Mouse (Mus musculus) kidney, postnatal 25 days (tissue): ENCODE results near the gene Dennd2a.

Experiments used
- DNase-seq, 2 experiments: peaks; one replicate each; pipeline ENCODE4 v3.0.0; 2021; ENCODE audit warnings: mixed read lengths in 2 of 2

The Dennd2a gene

DNA sequence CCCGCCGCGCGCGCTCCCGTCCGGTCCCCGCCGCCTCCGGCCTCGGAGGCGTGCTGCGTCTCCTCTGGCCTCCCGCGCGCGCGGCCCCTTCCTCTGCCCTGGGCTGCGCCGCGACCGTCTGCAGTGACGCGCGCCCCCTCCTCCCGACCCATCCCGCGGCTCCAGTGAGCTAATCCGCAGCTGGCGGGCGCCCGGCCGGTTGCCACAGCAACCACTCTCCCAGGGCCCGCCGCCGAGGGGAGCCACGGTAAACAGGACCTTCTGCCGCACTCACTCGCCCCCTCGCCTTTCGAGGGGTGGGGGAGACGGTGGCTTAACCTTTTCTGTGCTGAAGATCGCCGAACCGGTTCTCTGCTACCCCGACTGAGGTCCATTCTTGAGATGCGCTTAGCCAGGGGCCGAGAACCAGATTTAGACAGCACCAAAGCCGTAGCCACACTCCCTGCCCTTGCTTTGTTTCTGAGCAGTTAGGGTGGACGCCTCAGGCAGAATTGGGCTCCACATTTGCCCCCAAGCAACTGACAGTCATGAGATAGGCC lies at the start of gene Dennd2a:
Gene Dennd2a, minus strand, starts transcription at position 145 of the 539 bp plus-strand sequence.
- peak; percentile 68 to 84 for DNase-seq

- no peak for DNase-seq
Observed at GRCm38 (mm10) chr6:39607365-39607764, 49.7 kb upstream of the Dennd2a start.

DNA sequence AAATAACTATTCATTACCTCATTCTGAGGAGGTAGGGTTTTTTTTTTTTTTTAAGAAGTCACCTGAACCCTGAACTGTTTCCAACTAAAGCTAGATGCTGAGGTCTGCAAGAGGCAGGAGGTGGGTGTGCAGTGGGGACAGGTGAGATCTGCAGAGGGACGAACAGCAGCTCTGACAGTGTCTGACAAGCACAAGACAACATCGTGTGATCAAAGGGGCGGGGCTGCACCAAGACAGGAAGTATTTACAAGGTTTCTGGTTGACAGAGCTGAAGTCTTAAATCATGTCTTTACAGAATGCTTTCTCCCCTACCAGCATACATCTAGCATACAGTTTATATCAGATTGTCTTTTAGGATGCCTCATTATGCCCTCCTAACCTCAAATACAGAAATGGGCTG lies 49.2 kb upstream of the Dennd2a start:
- peak; percentile 14 to 49 for DNase-seq

GRCm38 (mm10) chr6:39606056-39606455 lies 48.4 kb upstream of the Dennd2a start:
- no peak for DNase-seq

GRCm38 (mm10) chr6:39604565-39604964 lies 46.9 kb upstream of the Dennd2a start:
- DNase-seq = no peak

GRCm38 (mm10) chr6:39601828-39602227 lies 44.2 kb upstream of the Dennd2a start:
- DNase-seq = no peak

DNA sequence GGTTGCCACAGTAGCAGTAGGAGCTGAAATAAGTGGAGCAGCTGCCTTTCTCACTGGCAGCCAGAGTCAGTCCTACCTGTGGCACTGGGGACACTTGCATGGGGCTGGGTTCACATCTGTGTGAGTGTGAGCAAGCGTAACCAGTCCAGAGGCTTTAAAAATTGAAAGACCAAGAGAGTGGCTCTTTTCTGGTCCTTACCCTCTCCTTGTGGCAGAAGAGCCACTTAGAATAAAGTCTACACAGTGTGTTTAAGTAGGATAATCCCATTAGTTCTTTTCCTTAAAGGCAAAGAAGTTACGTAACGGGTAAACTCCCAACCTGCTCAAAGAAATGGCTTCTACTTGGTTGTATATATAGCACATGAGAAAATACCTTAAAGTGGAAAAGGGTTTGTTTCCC lies 43.2 kb upstream of the Dennd2a start:
- no peak for DNase-seq

DNA sequence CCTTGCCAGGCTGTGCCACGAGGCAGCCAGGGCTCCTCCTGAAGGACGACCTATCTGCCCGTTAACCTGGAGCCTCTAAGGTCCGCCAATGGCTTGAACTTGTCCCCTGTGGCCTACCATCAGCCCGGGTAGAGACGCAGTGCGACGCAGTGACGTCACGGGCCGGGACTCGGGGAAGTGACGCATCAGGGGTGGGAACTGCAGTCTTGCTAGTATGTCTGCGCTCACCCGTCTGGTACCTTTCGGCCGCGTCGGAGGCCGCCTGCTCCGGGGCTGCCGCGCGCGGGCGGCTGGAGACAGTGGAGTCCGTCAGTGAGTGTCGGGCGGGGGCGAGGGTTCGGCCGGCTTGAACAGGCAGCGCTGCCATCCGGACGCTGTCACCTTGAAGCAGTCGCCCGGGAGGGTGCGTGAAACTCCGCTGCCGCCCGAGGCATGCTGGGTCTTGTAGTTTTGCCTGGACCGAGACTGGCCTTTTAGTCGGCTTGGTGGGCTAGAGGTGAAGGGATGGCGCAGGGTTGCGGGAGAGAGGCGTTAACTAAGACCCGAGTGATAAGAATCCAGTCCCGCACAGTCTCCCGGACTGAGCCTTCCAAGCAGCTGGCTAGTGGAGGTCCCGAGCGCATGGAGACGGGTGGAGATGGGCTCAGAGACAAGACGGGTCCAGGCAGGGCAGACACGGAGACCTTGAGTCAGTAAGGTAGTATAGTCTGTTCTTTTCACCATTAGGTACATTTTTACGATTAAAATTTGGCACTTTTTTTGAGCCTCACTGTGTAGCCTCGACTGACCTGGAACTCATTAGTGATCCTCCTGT lies 34.9 kb upstream of the Dennd2a start, which contains the start of gene Ndufb2:
Gene Ndufb2, plus strand, starts transcription at position 174 of the 814 bp plus-strand sequence.
- DNase-seq = peak; percentile 95 to 98

GRCm38 (mm10) chr6:39591481-39591880 lies 33.8 kb upstream of the Dennd2a start:
- DNase-seq = no peak

GRCm38 (mm10) chr6:39585517-39585916 lies 27.9 kb upstream of the Dennd2a start, which contains the start of gene Gm42420:
Gm42420 (plus strand) TSS chr6:39585753.
- DNase-seq = no peak

DNA sequence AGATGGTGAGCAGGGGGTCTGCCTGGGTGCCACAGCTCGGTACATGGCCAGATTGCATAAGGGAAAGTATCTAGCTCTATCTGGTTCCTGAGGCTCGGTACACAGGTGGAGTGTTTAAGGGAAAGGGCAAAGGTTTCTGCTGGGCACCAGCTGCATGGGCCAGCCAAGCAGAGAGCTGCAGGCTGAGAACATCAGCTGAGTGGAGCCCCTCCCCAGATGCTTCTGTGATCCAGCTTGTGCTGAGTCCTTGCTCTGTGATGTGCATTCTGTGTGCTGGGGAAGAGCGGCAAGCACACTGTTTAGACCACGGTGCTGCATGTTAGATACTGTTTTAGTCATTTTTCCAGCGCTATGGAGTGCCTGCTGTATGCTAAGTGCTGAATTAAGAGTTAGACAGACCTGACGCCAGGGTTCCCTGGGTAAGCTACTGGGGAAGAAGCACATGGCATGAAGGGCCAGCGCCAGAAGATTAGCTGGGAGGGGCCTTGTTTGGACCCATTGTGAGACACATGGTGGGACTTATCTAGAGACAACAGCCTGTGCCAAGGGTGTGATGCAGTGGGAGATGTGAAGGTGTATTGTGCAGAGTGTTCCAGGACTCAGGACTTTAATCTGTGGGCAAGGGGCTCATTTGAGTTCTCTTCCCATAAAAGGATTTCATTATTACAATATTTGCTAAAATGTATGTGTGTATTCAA lies 23.6 kb upstream of the Dennd2a start:
- DNase-seq = no peak

- DNase-seq = no peak
Observed at GRCm38 (mm10) chr6:39580558-39580957, 22.9 kb upstream of the Dennd2a start.

- DNase-seq = no peak
Observed at GRCm38 (mm10) chr6:39579552-39579951, 21.9 kb upstream of the Dennd2a start.

DNA sequence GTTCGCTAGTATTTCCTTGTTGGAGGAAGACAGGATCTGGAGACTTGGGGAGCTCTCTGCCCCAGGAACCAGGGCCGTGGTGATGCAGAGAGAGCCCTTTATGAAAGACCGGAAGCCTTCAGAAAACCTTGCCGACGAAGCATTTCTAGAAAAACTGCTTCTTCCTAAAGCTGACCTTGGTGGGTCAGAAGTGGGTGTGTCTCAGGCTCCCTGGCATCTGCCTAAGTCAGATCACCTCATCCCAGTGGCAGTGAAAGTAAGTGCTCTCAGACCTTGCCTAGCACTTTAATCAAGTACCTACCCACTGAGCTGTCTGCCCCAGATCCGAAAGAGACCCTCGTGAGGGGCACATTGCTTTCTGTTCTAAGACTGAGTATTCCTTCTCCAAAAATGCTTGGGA lies 17.3 kb upstream of the Dennd2a start:
- no peak for DNase-seq

- DNase-seq = peak; percentile 29 to 69
Observed at GRCm38 (mm10) chr6:39574555-39574869, 16.8 kb upstream of the Dennd2a start.

GRCm38 (mm10) chr6:39573791-39574554 lies 16.3 kb upstream of the Dennd2a start, which contains the start of gene Adck2:
Adck2 (plus strand) TSS chr6:39573873.
- DNase-seq = peak; percentile 85 to 92

GRCm38 (mm10) chr6:39570426-39570825 lies 12.8 kb upstream of the Dennd2a start:
- no peak for DNase-seq

DNA sequence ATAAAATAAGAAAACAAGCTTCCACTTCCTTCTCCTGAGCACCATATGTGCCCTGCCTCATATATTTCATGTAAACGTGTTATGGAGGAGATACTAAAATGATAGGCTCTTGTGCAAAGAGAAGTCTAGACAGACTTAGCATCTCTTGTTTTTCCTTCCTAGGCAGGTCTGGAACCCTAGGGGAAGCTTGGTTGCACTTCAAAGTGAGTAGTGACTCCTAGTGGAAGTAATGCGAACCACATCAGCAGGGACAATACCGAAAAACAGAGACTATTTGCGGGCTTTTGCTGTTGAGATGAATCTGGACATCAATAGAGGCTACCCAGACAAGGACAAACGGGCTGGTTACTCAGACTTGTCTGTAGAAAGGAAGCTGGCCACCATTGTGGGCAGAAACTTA lies 9.9 kb upstream of the Dennd2a start:
- peak in 1 of 2 experiments; percentile 55 for DNase-seq

DNA sequence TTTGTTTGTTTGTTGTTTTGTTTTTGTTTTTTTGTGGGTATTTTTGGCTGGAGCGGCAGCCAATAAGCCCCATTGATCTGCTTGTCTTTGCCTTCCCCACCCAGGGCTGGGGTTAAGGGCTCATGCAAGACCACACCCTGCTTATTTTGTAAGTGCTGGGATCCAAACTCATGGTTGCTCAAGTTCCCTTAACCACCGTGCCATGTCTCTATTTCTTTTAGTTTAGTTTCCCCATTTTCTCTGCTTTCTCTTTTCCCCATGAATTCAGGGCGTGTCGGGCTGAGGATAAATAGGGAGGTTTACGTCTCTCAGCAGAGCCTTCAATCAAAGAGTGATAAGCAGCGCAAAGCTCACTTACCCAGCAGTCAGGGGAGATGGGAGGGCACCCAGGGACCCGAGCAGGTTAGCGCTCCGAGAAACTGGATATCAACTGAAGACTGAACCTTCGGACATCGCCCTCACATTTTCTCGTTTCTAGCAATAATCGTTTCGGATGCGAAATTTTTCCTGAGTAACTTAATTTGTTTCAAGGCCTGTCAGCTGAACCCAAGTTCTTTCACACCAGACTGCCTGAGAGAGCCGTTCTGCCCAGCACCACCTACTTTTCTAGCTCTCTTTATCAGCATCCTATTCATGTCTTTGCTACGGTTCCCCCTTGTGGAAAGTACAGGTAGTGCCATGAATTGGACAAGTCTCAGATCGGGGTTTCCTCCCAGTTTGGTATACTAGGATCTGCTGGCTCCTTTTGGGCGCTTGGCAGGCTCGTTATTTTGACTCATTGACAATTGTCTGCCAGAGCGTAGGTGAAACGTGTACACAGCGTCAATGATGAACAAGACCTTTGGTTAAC lies 4.7 kb upstream of the Dennd2a start:
- peak; percentile 70 to 91 for DNase-seq

GRCm38 (mm10) chr6:39559276-39559939 lies 1.7 kb upstream of the Dennd2a start:
- DNase-seq = no peak

DNA sequence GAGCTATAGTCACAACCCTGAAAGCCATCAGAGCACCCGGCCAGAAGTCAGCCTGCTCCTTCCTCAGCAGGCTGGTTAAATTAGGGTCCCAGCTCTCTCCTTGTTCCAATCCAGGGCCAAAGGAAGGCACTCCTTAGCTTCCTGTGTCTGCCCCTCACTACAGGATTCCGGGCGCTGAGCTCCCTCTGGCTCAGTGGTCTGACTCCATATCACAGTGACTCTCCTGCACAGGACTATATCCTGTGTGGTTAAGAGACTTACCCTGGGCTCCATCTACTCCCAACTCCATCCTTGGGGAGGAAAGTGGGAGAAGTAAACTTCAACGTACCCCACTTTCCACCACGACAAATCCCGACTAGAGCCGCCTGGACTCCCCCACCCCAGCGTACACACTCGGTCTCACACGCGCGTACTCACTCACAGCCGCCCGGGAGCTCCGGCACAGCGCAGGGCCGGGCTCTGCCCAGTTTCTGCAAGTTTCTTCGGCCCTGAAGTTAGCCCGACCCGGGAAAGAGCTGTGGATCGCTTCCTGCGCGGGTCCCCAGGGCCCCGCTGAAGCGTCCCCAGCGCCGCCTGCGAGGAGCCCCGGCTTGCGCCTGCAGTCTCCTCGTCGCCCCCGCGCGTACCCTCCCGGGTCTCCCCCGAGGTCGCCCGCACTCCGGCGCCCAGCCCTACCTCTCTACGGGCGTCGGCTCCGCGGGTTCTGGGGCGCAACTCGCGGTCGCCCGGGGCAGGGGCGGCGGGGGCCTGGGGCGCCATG lies 587 bp downstream of the Dennd2a start:
- peak; percentile 29 to 58 for DNase-seq
